Mouse (Mus musculus) retina, embryonic 14.5 days (tissue): Measurements from ENCODE around the gene Mogat2.

ENCODE experiments used
- DNase-seq: peaks from one replicate; pipeline ENCODE4 v3.0.0-alpha.2; 2015; ENCODE audit warnings: low spot score

Gene Mogat2

DNA sequence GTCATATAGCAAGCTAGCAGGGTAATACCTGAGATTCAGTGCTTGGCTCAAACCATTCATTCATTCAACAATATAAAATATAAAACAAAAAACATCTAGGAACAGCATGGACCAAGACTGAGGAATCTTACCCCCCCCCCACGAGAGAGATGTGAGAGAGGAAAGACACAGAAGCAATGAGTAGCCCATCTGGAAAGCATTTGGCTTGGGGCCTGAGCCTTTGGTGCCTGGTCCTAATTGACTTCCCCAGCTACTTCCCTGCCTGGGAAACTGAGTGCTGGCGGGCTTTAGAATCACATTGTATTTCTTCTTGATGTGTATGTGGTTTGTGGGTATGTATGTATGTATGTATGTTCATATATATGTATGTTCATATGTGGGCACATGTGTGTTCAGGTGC is 2.8 kb downstream of the Mogat2 start:
- no peak for DNase-seq

DNA sequence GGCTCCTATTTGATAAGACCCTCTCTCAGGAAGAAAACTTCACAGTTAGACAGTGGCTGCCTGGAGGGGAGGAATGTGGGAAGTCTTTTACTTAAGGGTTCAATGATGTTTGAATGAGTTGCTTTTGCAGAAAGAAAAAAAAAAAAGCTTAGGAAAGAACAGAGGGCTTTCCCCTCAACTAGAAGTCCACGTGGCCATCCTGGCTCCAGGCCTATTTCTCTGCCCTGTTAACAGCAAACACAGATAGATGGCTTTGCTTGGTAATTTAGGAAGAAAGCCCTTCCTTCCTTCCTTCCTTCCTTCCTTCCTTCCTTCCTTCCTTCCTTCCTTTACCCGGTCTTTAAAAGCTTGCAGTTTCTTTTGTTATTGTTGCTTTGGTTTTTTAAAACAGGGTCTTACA is 3.5 kb downstream of the Mogat2 start:
- no peak for DNase-seq

DNA sequence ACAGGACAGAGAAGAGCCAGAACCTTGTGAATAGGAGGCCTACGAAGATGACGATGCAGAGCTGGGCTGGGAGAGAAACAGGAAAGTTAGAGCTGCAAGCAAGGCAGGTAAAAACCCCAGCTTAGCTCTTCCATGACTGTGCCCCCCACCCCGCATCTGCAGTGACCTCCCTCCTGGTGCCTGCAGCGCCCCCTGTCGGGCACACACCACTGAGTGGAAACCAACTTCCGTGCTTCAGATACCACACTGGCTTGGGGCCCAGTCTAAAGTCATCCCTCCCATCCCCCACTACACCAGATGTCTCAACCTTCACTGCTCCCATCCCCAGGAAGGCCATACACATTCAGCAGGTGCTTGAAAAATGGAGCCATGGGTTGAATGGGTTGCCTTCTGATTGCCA is 5.8 kb downstream of the Mogat2 start:
- no peak for DNase-seq

DNA sequence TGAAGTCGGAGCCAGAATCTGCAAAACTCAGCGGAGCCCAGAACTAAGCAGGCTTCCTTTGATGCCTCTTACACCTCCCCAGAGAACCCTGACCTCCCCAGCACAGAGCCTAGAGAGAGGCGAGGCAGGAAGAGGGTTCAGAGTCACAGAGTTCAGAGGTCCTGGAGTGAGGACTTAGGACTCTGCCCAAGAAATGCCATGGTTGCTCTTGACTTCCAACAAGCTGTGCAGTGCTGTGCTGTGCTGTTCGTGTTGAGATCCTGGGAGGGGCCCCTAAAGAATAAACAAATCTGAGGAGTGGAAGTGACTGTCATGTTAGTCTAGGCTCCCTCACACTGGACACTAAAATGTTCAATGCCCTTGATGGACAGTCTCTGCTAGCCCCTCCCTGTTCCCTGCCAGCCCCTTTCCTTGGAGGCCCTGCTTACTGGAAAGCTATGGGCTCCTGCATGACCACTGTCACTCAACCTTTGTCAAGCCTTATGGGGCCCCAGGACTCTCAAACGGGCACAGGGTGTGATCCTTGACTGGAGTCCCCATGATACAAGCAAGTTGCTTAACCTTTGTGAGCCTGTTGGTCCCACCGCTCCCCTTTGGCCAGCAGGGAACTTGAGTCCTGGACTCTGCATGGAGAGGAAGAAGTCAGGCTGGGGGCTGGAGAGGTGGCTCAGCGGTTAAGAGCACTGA is 8.2 kb downstream of the Mogat2 start:
- no peak for DNase-seq

DNA sequence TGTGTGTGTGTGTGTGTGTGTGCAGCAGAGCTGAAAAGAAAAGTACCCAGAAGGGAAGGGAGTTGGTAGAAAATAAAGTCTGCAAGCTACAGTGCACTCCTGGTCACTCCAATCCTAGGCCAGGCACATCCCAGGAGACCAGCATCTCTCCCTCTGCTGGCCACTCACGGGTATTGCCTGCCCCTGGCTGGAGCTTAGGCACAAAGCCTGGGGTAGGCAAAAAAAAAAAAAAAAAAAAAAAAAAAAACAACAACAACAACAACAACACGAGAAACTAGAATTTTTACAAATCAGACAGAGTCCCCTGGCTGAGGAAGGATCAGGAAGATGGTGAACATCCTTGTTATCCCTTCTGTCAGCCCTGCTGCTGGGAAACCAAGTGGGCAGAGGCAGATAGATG is 9.0 kb downstream of the Mogat2 start:
- DNase-seq, result peak; percentile 77

DNA sequence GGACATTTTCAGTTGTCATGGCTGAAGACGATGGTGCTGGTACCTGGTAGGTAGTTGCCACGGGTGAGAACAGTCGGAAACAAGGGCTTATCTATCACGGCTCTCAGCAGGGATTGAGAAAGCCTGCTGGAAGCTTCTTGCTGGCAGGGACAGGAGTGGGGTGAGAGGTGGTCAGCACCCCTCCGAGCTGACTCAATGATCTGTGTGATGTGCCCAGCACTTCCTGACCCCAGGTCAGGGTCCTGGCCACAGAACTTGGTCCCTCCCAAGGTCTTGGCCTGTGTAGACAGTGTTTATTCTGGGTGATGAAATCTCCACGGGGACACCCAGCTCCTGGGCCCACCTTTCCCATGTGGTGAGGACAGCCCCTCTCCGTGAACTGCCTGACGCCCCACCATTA is 9.6 kb downstream of the Mogat2 start:
- no peak for DNase-seq

DNA sequence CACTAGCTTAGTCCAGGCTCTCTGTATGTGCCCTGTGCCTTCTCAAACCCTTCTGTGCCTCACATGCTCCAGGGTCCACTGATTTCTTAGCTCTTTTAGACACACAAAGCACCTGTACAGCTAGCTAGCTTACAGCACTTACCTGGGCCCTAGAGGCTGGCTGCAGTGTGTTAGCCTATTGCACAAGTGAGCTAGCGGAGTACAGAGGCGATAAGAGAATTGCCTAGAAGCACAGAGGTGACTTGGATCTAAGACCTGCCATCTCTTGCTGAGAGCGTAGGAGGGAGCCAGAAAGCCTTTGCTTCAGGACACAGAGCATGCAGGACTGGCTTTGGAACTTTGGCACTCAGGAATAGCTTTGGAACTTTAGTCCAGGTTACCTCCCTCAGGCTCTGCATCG is 11.2 kb downstream of the Mogat2 start:
- DNase-seq, result no peak

DNA sequence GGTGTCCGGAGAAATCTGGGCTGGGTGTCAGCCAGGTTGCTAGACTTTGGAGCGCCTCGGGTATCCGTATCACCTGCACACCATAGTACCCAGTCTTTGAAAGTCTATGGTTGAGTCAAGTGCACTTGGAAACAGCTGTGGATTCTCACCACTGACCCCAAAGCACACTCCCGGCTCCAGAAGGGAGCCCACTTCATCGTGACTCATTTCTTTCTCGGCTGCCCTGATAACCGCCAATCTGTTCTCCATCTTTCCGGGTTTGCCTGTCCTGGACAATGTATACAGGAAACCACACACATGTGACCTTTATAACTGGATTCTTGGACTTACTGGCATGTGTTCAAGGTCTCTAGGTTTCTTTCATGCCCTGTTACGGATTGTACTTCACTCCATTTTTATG is 11.8 kb downstream of the Mogat2 start:
- no peak for DNase-seq

DNA sequence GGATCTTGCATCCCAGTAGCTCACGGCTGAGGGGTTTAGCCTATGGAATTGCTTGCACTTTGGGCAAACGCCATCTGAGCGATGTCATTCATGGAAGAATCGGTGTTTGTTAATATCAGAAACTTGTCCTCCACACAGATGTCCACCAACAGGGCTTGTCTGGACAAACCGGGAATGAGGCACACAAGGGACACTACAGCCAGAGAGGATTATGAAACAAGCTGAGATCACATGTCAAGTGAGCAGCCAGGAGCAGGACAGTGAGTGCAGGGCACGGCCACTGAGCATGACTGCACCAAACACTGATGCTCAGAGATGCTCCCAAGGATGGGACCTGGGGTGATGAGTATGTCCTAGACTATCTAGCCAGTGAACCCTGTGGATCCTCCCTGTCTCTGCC is 13.0 kb downstream of the Mogat2 start:
- DNase-seq, result no peak

DNA sequence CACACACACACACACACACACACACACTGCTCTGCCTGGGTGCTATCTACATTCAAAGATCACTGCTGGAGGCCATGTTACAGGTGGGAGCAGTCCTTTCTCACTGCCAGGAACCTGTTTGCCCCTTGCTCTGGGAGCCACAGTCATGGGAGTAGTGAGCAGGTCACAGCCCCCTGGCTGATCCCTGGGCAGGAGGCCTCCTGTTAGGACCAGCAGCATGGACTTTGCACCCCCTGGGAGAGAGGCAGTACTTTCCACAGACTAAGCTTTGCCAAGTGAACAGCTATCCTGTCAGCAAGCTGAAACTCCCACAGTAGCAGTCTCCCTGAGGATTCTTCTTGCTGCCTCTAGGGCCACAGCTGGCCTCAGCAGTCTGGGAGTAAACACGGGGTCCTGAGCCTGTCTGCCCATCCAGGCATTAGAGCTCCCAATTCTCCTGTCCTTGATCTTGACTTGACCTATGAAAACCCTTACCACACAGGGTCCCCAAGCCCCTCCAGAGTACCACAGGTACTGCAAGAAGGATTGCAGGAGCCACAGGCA is 13.7 kb downstream of the Mogat2 start:
- DNase-seq, result no peak

DNA sequence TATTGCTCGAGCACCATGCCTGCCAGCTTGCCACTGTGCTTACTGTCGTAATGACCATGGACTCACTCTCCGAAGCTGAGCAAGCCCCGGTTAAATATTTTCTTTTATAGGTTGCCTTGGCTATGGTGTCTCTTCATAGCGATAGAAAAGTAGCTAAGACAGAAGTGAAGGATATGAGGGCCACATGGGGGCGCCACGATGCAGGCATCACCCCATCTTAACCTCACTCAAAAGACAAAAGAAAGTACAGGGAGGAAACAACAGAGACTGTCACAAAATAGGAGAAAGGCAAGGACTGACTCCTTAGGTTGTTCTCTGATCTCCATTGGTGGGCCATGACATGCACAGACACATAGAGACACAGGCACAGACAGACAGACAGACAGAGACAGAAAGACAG is 14.2 kb downstream of the Mogat2 start:
- peak; percentile 23 for DNase-seq

DNA sequence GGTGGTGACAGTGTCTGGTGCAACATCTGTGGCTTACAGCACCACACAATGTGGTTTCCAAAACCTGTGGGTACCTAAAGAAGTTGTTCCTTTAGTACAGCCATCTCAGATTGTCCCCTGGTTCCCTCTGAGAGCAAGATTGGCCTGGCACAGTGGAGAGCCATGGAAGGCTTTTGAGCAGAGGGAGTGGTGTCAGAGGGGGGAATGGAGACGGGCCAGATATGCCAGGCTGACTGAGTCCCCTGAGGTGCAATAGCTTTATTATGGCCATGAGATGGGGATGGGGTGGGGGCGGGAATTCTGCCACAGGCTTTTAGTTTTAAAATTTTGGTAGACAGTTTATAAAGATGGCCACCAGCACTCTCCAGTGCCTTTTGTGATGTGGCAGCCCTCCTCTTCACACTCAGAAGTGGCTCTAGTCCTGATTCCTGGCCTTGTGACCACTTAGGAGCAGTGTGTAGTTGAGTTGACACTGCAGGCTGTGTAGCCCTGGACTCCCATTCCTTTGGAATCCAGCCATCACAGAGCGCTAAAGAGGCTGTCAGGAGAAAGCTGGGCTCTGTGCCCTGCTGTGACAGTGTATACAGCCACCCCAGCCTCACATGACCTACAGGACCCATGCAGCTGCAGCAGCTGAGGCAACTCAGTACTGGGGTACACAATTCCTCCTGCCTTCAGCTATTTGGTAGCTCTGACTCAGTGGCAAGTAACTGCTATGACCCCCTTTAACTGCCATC is 20.9 kb downstream of the Mogat2 start:
- no peak for DNase-seq

DNA sequence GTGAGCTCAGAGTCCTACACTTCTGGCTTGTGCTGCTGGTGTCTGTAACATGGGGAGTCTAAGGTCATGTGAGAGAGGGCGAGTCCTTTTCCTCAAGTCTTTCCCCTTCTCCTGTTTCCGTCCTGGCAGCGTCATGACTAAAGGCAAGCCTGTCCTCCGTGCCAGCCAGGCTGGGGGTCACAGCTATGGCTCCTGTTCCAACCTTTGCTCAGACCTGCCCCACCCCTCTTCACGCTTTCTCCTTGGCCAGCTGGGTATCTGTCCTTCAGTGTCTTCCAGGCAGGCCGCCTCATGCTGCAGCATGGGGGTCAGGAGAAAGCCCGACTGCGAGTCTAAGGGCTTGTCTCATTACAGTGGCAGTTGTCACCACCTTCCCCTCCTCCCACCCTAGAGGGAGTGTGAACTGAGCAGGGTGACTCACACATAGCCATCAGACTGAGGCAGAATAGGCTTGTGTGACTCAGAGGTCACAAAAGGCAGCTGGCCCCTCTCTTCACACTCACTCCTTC is 23.0 kb downstream of the Mogat2 start:
- DNase-seq, result no peak

DNA sequence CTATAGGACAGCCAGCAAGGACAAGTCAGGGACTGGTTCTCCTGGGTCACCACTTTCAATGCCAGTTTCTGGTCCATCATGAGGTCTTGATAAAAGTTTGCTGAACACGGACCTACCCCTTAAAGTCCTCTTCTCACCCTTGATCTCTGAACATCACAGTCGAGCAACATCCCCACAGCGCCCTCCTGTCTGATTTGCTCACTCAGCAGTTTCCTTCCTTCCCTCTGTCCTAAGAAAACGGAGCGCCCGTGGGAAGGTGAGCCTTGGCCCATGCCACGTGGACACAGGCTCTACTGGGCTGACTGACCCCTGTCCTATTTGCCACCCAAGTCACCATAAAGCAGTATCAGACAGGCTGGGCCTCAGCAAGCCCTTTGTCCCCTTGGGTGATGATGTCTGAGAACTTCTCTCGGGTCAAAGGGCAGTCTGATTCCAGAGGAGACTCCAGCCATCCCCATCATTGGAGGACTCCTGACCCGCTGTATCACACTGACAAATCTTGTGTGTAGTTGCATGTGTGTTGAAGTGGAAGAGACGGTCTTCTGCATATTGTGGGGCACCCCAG is 23.7 kb downstream of the Mogat2 start:
- DNase-seq, result no peak

DNA sequence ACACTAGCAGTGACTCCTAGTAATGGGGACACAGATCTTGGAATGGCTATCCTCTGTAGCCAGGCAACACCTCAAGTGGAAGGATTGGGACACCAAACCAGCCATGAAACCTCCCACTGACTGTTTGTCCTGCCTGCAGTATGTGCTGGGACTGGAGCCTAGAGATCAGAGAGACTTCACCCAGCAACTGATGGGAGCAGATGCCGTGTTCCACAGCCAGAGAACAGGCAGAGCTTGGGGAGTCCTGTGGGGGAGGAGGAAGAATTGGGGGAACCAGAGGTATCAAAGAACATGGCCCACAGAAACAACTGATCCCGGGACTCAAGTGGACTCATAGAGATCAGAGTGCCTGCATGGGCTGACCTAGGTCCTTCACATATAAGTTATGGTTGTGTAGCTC is 24.7 kb downstream of the Mogat2 start:
- DNase-seq, result no peak

DNA sequence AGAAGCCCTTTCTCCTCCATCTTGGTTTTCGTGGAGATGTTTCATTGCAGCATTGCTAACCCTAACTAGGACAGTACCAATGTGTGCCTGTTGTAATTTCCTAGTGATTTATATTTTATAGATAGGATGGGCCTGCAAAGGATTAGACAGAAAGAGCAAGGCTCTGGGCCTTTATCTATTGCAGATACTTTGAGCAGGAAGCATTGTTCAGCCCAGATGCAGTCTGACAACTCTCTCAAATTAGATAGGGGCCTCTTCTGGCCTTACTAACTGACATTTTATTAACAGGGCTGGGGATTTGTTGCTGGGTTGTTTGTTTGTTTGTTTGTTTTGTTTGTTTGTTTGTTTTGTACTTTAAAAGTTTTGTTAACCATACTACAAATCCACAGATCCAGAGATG is 25.4 kb downstream of the Mogat2 start:
- no peak for DNase-seq

DNA sequence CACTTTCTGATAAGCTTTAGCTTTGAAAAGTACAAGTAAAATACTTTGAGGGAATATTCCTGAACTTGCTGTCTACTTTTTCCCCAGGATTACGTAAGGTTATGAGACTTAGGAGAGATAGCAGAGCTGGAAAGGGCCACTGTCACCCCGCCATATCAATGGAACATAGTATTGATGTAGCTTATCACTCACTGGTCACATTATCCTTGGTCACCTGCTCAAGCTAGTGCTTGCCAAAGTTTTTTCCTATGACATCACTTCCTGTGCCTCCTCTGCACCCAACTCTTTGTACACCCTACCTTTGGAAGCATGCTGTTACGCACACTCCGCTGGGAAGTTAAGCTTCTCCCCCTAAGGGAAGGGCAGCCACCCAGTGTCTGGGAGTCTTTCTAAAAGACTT is 29.7 kb downstream of the Mogat2 start:
- DNase-seq, result no peak

DNA sequence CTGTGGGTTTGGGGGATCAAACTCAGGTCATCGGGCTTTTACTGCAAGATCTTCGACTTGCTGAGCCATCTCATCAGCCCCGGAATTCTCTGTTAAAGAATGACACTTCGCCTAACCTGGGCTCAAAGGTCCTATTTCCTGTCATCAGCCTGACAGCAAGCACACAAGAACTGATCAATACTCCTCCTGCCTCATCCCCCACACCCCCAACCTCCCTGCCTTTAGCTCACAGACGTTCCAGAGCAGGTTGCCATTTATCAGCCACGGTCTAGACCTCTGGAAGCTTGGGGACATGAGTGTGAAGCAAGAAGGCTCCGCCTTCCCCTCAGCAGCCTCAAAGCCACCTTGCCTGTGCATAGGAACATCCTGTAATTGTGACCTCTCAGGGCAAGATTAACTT is 32.1 kb downstream of the Mogat2 start:
- no peak for DNase-seq

DNA sequence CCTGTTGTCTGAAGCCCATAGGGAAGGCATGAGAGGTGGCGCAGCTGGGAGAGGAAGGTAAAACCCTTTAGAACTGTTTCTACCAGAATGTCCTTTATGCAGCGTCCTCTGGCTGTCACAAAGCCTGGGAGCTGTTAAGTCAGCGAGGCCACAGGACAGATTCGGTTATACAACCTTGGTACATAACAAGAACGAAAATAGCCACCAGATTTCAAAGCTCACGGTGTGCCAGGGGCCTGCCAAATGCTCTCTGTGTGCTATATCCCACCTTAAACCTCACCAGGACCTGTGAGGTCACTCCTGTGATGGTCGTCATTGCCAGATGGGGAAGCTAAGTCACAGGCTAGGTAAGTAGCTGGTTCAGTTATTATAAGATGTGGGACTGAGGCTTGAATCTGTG is 36.3 kb downstream of the Mogat2 start:
- no peak for DNase-seq

DNA sequence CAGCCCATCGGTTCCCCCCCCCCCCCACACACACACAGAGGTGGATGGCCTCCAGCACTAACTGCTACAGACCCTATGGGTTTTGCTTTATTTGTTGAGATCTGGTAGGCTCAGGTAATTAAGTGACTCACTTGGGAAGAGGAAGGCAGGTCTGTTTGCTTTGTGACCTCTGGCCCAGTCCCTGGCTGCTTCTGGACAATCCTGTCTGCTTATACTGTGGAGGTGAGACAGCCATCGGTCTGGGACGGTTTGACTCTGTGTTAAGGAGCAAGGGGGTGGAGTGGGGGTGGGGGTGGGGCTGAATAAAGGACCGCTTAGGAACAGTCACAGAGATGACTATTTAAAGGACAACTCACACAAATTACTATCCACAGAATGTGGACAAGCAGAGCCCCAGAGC is 38.1 kb downstream of the Mogat2 start:
- no peak for DNase-seq

DNA sequence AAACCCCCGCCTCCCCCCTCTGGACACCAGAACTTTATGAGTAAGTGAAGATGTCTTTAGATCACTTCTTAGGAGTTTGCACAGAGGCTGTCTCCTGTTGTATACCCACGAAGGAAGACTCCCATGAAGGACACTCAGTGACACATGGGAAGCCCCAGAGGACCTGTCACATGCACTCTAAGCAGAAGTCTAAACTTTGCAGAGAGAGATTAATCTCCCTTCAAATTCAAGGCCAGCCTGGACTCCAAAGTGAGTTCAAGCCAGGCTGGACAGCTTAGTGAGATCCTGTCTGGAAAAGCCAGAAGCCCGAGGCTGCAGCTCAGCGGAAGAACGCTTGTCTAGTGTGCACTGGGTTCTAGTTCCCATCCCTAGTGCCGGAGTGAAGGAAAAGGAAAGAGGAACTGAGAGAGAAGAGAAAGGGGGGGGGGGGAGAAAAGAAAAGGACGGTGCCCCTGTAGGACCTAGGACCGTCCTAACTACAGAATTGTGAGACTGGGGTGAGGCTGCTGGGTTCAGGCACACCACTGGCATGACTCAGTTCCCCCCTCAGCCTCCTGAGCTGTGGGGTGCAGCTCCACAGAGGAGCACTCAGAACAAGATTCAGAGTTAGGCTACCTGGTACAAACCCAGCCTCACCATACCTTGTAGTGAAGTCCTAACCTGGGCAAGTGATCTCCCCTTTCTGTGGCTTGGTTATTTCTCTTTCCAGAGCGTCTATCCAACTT is 38.8 kb downstream of the Mogat2 start:
- DNase-seq, result no peak

DNA sequence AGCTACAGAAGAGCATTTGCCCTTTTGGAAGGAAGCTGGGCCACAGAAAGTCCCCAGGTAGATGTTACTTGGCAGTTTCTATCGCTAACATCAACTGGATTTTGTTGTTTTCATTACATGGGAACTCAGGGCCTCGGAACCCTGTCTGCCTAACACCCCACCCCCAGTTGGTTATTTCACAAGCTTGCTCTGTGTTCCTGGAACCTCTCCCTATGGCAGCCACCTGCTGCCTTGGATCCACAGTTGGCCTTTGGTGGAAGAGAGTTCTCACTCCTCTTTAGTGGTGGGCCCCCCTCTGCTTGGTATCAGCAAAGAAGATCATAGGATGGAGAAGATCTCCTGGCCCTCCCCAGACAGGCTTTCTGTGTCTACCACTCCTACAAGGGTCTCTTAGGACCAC is 39.6 kb downstream of the Mogat2 start:
- no peak for DNase-seq

DNA sequence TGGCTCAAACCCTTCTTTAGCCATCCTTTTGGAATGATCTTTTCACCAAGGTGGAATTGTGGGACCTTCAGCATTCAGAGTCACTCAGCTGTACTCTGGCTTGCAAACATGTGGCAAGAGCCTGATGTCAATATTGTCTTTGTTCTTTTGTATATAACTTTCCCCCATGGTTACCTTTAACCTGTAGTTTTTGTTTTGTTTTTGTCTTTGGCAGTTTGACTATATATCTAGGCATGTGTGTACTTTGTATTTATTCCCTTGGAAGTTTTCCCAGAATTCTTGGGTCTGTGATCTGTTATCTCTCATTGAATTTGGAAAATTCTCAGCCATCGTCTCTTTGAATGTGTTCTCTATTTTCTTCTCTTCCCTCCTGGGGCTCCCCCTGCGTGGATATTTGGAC is 43.9 kb downstream of the Mogat2 start:
- no peak for DNase-seq
